Mouse (Mus musculus): ENCODE results near the gene Gm29427.
A peak's percentile ranks its signal among the peaks of the same experiment; 100 is the strongest.

The Gm29427 gene

DNA sequence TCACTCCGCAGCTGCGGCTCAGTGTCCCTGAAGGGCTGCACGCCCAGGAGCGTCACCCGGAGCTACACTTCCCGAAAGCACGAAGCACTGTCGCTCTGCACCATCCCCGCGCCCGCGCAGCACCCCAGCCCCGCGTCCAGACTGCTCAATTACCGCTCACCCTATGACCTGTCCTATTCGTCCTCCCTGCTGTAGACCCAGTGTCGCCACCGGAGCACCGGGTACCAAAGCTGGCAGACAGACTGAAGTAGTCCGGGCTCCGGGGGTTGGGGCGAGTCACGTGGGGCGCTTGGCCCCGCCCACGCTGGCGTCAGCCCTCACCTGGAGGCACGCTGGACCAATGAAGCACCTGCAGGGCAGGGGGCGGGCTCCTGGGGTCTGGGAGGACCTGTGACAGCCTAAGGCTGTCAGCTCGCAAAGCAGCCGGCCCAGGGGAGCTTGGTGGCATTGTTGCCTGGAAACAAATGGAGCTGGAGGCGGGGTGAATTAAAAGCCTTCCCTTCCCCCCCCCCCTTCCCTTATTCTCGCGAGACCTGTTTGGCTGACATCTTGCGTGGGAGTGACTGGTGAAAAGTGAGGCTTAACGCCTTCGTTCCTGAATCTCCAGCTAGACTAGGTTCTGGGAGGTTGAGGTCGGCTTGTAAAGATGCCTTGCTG is at the start of gene Gm29427:
Gm29427 (minus strand) TSS at position 239 of the 657 bp plus-strand sequence.
- DNase-seq = peak; percentile 97

DNA sequence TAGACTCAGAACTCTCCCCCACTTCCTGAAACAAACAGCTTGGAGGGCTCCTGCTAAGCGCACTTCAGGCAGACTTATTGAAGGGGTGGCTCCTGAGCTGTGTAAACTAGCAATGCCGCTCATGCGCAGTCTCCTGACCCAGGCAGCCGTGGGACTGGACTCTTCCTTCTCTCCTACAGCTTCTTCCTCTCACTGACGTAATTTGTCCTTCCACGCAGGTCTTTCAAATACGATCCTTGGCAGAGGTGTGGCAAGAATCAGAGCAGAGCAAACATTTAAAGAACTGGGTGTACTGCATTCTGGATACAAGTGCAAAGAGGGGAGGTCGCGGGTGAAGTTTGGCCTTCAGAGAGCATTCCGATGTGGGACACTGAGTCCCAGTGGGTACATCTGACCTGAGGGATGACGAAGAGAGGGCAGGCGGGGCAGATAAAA is 48.4 kb upstream of the Gm29427 start:
- no peak for DNase-seq

DNA sequence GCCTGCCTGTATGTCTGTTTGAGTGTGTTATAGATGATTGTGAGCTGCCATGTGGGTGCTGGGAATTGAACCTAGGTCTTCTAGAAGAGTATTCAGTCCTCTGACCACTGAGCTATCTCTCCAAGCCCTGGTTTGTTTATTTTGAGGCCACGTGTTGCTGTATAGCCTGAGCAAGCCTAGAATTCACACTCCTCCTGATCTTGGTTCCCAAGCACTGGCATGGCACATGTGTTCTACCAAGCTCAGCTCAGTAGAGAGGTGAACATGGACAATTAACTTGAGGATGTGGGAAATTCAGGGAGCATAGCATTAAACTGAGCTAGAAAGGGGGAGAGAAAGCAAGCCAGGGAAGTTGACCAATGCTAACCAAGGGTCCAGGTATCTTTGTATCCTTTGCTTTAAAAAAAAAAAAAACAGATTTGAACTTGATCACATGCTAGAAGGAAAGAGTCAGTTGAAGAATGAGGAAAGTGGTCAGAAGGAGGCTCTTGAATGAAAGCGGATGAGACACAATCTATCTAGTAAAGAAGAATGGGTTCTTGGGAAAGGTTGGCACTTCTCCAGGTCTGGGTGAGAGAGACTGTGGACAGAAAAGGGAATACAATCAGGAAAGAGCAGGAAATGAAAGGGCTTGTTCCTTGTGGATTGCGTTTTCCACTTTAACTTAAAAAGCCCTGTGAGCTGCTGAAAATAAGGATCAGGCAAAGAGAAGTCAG is 46.6 kb upstream of the Gm29427 start:
- DNase-seq = no peak

DNA sequence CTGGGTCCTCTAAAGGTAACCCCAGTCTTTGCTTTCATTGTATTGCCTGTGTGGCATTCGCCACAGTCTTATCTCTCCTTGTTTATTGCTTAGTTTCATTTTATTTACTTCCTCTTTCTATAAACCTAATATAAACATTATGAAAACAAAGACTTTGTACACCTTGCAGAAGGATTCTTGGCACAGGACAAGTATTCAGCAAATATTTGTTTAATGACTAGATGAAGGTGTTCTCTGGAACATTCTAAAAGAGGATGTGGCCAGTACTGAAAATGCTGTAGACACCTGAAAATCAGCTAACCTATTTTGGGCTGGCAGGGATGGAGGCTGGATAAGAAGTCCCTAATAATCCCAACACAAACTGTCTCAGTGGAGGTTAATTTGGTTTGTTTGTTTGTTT is 46.0 kb upstream of the Gm29427 start:
- DNase-seq = no peak

DNA sequence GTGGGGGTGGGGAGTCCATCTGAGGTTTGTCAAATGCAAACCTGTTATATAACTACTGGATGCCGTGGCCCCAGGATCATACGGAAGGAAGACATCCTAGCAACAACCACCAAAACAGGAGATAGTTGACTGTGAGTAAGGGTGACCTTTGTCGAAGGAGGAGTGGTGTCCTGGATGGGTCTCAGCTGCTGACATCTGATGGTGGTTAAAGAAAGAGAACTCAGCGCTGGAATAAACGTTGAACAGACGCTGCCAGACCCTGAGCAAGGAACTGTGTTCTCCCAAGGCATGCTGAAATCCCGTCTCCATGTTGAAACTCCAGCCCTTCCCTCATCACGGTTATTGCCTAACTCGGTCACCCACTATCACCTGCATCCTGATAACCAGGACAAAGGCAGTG is 44.1 kb upstream of the Gm29427 start:
- no peak for DNase-seq

DNA sequence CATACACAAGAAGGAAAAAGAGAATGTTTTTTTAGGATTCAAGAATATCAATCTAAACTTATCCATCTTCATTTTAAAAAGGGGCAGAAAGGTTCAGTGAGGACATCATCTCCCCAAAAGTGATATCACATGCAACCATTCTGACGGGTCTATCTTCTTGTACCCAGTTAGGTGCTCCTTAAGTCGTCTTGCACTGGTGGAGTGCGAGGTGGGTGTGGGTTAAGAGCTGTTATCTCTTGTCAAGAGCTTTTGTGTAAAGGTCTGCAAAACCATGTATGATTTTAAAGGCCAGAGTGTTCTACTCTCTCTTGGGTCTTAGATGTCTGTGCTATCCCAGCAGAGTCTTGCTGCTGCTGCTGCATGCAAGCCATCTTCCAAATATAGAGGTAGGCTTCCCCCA is 31.2 kb upstream of the Gm29427 start:
- no peak for DNase-seq

DNA sequence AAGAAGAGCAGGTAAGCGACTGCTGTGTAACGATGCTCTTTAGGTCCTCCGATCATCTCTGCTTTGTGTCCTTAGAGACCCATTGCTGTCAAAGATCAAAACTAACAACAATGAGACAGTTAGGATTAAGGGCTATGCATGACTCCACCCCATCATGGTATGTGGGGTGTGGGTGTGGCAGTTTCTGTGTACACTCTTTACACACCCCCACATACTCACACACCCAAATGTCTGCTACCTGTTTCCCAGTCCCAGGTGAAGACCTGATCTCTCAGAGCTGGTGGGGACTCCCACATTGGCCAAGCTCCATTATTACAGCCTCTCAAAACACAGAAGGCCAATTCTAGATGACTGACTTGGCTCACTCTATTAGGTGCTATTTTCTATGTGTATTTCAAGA is 30.0 kb upstream of the Gm29427 start:
- no peak for DNase-seq

DNA sequence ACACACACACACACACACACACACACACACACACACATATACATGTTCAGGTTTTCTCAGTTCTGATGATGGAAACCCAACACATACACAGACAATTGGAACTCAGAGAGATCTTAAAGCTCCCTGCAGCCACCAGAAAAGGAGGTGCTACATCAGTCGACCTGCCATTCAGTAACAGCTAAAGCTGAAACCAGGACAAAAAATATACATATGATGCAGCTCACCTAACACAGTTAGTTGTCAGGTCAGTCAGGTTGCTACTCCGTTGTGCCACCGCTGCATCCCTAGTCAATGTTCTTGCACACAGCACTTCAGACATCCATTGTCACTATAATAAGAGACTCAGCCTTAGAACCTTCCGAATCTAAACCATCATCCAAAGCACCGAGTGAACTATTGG is 29.4 kb upstream of the Gm29427 start:
- no peak for DNase-seq

DNA sequence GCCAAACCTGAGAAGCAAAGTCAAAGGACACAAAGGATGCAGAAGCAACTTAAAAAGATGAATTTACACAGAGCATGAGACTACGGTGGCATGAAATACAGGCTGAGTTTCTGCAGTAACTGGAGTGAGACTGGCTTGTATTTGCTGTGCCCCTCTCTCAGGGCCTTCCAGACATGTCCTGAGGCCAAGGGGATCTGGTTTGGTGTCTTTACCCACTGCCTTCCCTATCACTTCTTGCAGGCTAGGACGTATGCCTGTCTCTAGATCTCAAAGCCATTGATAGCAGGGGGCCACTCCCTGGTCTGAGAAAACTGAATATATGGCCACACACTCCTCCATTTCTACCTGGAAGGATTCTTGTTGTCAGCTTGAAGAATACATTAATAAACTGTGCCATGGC is 28.6 kb upstream of the Gm29427 start:
- no peak for DNase-seq

DNA sequence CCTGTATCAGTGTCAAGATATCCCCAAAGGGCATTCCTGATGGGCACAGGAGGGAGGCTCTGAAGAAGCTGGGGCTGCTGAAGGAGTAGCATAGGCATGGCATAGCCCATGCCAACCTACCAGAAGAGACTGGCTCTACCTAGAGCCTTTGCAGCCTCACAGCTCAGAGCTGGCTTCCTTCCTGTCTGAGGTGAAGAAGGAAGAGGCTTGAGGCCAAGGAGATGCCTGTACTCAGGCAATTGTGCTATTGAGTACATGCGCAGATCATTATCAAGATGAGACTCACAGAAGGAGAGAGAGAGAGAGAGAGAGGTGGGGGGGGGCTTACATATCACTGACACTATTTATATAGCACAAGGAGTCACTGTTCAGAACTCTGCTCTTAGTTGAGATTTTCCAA is 28.2 kb upstream of the Gm29427 start:
- peak; percentile 37 for DNase-seq

DNA sequence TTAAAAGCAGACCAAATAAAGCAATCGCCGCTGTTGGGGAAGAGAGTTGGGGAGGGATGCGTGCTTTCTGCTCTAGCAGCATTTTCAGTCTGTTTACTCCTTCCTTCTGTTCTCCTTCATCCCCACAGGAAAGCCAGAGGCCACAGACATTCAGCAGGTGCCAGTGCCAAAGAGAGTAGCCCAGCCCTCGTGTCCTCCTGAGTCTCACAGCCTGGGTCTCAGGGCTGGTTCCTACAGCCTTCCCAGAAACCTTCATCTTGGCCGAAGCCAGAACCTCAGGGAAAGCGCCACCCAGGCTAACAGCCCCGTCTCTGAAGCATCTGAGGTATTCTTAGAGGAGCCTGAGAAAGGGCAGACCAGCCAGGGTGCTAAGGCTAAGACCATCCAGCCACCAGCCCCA is 26.6 kb upstream of the Gm29427 start:
- DNase-seq = no peak

DNA sequence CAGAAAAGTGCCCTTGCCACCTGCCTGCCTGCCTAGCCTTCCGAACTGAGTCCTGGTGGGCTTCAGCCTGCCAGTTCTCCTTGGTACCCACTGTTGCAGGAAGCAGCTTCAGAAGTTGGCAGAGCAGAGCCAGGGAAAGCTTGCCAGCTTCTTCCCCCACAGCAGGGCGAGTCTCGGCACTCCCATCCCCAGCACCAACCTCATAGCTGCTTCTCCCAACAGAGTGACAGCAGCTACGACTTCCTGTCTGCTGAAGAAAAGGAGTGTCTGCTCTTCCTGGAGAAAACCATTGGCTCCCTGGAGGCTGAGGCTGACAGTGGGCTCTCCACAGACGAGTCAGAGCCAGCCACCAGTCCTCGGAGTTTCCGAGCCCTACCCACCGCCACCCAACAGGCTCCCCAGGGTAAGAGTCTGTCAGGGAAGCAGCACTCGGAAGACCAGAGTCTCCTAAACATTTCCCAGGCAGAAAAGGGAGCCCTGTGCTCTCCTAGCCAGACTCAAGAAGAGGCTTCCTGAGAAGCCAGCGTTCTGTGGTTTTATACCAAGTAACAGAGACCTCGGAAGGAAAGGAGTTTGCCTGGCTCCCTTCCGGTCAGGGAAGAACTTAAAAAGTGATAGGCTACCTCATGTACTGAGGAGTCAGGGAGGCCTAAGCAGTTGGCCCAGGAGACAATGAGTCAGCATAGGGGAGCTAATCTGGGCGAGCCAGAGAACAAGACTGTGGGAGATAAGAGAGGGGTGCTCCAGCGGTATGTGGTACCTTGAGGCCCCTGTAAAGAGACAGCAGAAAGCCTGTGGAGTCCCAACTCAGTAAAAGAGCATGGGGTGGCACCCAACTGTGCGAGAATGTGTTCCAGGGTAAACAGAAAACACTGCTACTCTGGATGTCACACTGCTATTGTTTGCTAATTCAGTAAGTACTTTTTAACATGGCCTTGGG is 25.5 kb upstream of the Gm29427 start:
- DNase-seq = peak; percentile 28

DNA sequence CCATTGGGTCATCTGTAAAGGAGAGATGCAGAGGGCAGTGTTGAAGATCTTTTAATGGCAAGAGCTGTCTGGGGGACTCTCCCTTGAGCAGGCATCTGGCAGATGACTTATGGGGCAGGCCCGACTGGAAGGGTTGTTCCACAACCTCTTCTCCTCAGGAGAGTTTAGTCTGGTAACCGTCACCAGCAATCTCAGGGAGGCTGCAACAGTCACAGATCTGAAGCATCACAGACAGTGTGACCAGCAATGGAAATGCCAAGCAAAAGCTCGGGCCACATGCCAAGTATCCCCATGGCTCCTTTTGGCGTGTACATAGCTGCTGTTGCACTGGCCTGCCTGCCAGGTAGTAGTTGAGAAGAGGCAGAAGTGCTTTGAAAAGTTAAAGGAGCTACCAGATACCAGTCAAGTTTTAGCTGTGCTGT is 24.6 kb upstream of the Gm29427 start:
- no peak for DNase-seq

DNA sequence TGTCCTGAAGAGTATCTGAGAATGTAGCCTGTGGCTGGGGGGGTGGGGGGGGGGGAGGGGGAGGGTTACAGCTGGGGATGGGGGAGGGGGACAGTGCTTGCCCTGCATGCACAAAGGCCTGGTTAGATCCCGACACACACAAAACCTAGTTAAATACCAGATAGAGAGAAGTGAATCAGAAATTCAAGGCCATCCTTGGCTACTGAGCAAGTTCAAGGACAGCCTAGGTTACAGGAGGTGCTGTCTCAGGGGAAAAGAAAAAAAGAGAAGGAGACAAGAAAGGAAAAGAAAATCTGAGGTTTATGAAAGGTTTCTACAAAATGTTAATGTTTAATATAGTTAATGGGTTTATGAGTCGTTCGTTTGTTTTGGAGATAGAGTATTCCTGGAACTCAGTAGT is 24.0 kb upstream of the Gm29427 start:
- DNase-seq = no peak

DNA sequence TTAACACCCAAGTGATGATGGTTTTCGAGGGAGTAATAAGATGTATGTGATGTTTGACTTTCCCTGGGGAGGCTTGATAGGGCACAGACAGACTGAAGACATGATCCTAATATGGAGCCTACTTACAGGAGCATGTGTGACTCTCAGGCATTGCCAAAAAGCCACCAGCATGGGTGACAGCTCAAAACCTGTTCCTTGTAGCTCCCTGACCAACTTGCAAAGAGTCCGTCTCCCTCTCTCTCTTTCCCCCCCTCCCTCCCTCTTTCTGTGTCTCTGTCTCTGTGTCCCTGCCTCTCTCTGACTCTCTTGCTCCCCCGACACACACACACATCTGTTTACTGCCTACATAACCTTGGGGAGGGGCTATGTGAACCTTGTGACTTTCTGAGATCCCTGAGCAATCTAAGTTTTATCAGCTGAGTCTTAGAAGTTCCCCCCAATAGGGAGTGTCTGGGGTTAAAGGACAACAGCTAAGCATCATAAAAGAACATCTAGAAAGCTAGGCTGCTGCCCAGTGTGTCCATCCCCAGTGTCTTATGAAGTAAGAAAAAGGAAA is 23.0 kb upstream of the Gm29427 start:
- DNase-seq = no peak

DNA sequence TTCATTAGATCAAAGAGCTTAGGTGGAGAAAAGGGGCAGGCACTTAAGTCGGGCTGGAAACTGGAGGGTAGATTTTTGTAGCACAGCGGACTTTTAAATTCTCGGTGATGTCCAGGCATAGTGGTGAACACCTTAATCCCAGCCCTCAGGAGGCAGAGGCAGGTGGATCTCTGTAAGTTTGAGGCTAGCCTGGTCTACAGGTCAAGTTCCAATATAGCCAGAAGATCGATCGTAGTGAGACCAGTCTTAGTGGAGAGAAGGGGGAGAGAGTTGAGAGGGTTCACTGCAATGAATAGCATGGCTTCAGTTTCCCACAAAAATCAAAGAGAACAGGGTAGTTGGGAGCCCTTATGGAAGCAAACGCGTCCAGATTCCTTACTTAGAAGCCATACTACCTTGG is 22.3 kb upstream of the Gm29427 start:
- DNase-seq = no peak

DNA sequence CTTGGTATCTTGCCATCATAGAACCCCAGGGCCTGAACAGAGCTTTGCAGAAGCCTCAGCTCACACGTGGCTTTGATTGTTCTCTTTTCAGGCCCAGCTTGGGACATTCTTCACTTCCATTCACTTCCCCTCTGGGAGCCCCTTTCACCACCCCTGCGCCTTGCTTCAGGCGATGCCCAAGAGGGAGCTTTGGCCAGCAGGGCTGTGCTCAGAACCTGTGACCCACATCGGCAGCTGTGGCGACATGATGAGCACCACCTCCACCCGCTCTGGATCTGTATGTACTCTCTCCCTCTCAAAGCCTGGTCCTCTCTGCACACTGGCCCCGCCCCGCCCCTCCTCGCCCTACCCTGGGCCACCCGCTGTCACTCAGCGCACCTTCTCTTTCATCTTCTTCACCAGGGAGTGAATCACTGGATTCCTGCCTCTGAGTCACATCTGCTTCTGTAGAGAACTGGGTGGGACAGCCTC is 21.8 kb upstream of the Gm29427 start:
- no peak for DNase-seq

DNA sequence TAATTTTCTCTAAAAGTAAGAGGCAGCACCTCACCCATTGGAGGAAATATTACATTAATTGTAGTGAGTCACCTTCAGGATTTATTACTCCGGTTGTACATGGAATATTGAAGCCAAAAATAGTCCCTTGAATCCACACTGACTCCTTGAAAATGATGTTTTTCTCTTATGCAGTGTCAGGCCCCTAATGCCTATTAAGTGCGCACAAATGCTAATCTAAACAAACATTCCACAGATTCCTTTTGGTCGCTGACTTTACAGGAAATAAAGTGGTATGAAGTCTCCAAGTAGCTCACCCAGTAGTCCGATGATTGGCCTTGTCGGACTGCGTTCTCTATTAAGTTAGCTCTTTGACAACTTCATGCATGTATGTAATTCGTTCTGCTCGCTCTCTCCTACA is 19.3 kb upstream of the Gm29427 start:
- no peak for DNase-seq

DNA sequence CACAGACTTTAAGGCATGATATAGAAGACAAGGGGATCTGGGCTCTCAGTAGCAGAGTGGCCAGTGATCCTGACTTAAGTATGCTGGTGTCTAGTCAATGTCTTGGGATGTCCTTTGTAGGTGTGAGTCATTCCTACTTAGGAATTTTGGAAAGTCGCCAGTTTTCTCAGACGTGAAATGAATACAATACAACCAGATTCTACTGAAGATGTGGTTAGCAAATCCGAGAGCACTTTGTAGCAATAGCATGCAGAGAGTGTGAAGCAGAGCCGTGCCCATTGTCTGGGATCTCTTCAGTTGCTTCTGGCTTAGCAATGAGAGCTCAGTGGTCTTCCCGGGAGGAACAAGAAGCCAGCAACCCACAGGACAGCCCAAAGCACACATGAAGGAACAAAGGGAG is 18.9 kb upstream of the Gm29427 start:
- no peak for DNase-seq

DNA sequence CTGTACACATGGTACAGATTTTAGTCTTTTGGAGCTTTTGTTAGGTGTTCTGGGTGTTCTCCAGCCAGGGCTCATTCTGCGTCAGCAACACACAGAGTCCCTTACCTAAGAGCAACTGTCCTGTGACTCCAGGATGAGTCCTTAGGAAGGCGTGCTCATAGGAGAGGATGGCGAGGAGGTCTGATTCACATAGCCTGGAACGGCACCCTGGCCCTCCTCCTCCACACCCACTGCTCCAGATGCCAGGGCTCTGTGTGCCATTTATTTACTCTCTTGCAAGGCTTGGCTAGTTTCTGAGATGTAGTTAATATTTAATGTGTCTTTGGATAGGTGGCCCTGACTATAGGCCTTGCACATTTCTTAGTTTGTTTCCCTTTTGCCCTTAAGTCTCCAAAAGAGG is 18.1 kb upstream of the Gm29427 start:
- DNase-seq = no peak

DNA sequence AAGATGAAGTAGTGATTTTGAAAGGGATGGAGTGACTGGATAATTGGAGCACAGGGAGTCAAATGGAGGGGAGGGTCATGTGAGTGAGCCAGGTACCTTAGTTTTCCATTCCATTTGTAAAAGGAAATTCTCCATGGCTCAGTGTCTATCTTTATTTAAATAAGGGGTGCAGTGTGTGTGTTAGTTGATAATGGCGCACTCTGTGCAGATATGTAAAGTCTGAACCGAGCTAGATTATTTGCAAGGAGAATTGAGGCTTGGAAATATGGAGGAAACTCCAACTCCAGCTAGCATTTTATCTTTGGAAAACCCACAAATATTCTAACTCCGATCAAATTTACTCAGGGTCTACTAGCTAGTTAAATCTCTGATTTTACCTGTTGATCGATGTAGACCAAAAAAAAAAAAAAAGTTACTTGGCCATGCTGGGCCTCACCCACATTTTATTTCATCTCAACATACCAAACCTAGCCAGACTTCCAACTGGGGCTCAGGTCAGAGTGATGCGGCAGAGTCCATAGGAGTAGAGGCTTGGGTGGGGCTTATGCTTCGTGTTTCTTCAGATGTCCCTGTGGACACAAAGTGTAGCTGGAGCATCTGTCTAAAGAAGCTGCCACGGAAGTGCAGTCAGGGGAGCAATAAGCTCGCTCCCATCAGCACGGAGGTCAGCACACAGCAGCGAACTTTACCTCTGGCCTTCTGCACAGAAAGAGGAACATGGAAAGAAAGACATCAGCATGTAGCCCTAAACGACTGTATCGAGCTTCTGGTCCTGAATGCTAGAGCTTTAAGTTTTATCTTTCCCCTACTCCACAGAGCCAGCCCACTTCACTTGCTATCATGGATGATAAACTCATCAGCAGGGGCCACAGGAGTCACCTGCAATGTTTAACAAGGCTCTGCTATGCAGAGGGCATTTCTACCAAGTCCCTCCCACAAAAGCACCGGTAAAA is 17.4 kb upstream of the Gm29427 start:
- no peak for DNase-seq

DNA sequence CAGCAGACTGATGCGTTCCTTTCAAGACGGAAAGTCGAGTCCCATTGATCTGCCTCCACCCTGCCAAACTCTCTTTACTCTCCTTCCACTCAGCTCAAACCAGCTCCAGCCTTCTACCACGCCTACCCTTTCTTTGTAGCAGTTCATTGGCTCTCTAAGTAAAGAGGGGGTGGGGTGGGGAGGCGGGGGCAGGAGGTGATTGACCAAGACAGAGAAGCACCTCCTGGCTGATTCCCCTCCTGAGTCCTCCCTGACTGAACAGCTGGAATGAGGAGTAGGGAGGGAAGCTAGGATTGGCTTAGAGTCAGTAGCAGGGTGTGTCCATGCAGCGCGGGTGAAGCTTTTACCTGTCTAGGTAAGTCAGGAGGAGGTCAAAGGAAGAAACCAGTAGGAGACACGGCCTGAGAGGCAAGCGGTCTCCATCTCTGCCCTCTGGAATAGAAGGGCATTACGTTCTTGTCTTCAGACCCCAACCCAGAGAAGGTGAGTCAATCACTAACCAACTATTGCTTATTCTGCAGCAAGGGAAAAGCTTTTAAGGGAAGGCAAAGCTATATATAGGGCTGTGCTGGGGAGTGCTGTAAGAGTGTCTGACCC is 16.2 kb upstream of the Gm29427 start, which contains the start of gene AA986860:
AA986860 (plus strand) TSS at position 236 of the 597 bp plus-strand sequence.
- no peak for DNase-seq
